Mouse (Mus musculus) layer of hippocampus, adult 18-20 months (tissue): ENCODE measurements at regions not wholly inside any gene's neighbourhood (a gene's known extent, or its start where the extent isn't known, plus 50 kb on each side); places are given as distances from the start of the nearest gene placed in this dataset.
A peak's percentile ranks its signal among the peaks of the same experiment; 100 is the strongest.
"Not testable (repeated sequence)": the region's sequence is repeated elsewhere in the genome, so short reads cannot be mapped to it uniquely, and the experiment has no call there.

ENCODE experiments used
- DNase-seq, 2 experiments: peaks; one replicate each; pipeline ENCODE4 v3.0.0; 2022; ENCODE audit warnings: low spot score in 2 of 2

DNA sequence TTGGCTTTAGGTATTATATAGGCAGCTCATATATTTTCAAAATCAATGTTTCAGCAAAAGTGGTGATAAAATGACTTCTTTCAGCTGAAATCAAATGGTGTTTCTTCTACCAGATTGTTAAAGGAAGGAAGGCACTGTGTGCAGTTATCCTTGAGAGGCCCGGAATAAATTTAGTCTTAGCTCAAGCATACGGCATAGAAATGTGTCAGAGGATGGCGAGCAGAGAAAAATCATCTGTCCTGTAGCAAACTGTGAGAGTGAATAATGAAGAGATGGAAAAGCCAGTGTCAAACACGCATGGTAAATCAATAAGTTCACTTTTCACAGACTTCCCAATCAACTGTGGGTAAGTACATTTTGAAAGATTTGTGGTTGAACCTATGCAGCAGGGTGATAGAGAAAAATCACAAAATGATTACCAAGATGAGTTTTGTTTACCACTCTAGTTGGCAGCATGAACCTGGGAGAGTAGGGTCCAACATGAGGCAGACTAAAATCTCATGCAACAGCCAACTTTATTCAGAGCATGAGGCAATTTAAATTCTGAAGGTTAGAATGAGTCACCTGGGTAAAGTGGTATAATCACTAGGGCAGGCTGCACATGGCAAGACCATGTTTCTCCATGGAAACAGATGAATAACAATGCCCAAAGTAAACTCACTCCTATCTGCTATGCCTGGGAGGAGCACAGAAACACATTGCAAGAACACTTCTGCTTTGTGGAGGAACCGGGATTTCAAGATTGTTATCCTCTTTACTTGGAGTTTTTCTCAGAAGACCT, 55.7 kb downstream of the AI429214 start:
- no peak for DNase-seq

GRCm38 (mm10) chr8:37049969-37050683, 56.7 kb downstream of the AI429214 start:
- peak; percentile 73 to 92 for DNase-seq

GRCm38 (mm10) chr8:37050684-37051028, 57.3 kb downstream of the AI429214 start:
- DNase-seq = no peak

DNA sequence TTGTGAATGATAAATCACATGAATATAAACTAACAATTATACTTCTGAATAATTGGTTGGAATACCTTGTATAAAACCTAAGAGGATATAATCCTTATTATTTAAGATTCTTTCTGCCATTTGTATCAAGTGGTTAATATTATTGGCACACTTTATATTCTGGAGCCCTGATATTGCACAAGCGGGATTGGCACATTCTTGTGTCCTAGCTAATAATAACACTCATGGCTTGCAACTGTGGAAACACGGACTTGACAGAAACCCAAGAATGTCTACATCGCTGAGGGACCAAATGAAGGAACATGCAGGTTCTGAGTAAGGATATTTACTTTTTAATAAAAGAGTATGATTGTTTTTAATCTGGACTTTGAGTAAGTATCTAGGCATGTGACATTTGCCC, 63.0 kb downstream of the AI429214 start:
- DNase-seq = no peak

GRCm38 (mm10) chr8:37058390-37058789, 65.0 kb downstream of the AI429214 start:
- no peak for DNase-seq

DNA sequence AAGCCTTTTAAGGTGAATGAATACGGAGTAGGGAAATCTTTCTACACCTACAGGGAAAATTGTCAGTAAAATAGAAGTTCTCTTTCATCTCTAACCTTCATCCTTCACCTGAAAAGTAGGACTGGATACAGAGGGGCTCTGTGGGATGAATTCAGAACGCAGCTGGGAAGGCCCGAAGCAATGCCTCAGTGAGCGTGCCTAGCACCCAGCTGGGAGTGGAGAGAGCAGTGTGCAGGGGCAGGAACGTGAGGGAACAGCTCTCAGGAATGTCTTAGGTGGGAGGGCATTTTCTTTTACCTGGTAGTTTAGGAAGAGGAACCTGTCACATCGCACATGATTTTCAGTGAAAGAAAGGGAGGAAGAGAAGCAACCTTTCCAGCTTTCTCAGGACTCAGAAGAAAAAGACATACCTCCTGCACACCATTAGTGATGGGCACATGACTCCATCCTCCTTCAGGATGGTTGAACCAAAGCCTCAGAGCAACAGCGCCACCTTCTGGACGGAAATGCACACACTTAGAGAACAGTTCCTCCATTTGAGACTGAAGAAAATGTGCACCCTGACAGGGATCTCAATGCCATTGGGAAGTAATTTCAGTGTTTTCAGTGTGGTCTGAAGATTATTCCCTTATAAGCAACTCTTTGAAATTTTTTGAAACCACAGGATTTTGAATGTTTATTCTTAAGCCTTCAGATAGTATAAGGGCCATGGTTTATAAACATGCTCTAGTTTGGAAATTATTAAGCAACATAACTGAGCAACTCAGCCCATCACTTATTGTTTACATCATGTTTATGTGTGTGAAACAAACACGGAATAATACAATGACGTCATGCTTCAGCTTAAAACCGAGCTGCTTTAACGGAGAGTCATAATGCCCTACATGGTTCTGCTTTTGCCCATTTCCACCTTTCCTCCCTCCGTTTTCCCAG, 68.9 kb downstream of the AI429214 start:
- DNase-seq = peak; percentile 27 to 75

GRCm38 (mm10) chr8:37063764-37064331, 70.4 kb downstream of the AI429214 start:
- peak; percentile 45 to 84 for DNase-seq

DNA sequence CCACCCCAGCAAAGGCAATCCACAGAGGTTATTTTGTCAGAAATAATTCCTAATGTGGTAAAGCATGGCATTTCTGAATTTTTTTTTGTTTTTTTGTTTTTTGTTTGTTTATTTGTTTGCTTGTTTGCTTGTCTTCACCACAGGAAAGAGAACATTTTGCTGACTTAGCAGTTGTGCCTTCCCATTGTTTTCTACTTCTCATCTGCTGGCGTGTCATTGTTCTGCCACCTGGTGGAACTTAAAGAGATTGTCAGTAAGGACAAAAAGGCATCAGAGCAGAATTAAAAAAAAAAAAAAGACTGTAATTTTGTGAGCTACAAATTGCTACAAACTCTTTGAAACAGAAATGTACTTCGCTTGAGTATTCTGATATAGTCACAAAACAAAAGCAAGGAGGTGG, 79.5 kb downstream of the AI429214 start:
- peak in 1 of 2 experiments; percentile 26 for DNase-seq

GRCm38 (mm10) chr8:37099727-37100126, 106.3 kb downstream of the AI429214 start:
- no peak for DNase-seq

- DNase-seq = not testable (repeated sequence)
These were observed 119.0 kb downstream of the AI429214 start for GRCm38 (mm10) chr8:37112386-37112785.

DNA sequence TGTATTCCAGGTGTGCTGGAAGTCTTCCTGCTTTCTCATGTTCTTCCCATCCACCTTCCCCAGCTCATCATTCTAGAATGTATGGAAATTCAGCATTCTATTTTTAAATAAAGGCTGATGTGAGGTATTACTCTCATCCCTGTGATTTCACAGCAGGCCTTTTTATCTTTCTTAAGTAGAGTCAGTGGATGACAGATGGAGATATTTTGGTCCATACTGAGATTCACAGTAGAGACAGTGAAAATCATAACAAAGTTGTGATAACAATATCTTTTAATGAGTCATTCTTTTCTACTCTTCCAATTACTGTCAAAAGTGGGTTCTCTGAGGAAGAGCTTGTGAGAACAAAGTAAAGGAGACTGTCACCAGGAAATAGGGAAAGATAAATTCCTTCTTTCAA, 132.4 kb downstream of the AI429214 start:
- no peak for DNase-seq

- no peak for DNase-seq
These were observed 136.3 kb downstream of the AI429214 start for GRCm38 (mm10) chr8:37129670-37130069.

DNA sequence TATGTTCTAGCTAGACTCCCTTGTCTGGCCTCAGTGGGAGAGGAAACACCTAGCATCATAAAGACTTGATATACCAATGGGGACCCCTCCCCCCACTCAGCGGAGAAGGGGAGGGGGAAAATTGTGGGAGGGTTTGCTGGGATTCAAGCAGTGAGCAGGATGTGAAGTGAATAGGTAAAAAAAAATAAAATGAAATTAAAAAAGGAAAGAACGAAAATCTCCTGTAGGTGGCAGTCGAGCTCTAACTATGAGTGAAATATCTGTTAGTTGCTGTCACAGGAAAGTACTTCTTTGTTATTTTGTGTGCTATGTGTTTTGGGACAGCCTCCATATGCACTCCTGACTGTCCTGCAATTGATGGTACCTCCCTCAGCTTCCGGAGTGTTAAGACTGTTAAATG, 138.6 kb downstream of the AI429214 start:
- DNase-seq = peak in 1 of 2 experiments; percentile 38

DNA sequence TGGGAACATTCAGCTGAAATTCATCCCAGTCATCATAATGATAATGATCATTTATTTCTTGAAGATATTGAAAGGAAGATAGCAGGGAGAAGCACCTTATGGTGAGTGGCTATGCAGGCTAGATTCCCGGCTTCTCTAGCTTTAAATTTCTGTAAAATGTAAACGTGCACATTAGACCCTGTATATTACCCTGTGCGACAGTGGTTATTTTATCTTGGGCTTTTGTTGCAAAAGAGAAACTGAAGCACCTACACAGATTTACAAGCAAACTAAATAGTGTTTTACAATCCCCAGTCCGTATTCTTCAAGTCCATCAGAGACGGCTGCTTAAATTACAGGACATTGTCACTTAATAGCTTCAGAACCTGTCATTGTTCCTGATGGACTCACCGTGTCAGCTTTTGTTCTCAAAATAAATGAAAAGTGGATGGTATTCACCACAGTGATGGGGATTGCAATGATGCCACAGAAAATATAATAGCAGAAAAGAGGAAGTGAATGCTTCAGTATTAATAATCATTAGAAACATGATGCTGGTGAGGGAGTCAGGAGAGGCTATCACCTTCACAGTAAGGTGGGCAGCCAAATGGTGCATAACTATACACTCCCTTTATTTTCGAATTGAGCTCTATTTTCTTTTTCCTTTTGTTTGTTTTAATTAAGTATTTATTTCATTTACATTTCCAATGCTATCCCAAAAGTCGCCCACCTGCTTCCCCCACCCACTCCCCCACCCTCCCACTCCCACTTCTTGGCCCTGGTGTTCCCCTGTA, 141.0 kb downstream of the AI429214 start:
- DNase-seq = no peak

- peak in 1 of 2 experiments; percentile 5 for DNase-seq
These were observed 156.9 kb downstream of the AI429214 start for GRCm38 (mm10) chr8:37150286-37150685.

GRCm38 (mm10) chr8:37154361-37154760, 161.0 kb downstream of the AI429214 start:
- DNase-seq = no peak

DNA sequence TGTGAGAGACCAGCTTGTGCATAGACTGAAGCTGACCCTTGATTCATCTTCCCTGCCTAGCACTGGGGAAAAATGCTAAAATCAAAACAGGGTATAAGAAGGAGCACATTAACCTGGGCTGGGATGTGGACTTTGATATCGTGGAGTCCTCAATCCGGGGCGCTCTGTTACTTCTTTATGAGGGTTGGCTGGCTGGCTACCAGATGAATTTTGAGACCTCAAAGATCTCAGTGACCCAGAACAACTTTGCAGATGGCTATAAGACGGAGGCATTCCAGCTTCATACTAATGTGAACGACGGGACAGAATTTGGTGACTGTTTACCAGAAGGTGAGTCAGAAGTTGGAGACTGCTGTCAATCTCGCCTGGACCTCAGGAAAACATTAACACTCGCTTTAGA, 161.5 kb downstream of the AI429214 start:
- no peak for DNase-seq

DNA sequence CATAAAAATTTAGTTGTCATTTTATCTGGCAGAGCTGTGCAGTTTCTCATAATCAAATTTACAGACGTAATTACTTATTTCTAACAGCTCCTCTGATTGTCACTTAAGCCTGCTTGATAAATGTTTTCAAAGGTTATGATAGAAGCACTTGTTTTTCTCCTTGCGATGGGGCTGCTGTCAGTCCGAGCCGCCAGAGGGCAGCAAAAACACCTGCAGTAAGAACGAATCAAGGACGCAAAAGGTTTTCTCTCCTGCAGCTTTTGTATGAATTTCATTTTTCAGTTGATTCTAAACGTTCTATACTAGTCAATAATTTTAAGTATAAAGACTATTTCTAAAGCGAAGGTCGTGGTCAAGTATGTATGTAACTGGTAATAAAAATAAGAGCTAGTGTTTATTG, 166.1 kb downstream of the AI429214 start:
- DNase-seq = peak; percentile 31 to 86

DNA sequence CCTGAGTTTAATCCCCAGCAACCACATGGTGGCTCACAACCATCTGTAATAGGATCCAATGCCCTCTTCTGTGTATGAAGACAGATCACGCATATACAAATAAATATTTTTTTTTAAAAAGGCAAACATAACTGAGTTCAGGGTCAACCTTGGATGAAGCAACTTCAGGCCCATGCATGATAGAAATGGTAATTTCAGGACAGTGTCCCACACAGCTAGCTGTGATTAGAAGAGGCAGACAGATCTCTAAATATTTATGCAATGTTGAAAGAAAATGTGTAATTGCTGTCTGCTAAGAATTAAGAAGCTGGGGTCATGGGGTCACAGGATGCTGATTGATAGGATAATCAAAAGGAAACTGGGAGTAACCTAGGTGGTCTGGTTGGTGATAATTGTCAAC, 203.5 kb downstream of the AI429214 start:
- no peak for DNase-seq

- no peak for DNase-seq
These were observed 222.5 kb downstream of the AI429214 start for GRCm38 (mm10) chr8:37215894-37216293.
